Mouse (Mus musculus) hindbrain, embryonic 14.5 days (tissue): ENCODE measurements around the gene Tmem255b. TPM values are rescaled to one million over a fixed set of nuclear protein-coding genes. Genes with fewer than 3 reads are reported as not detected.

Source experiments
- ATAC-seq: fragments of 200-750 bp; cut with Nextera tagmentation; 2 replicates; pipeline ENCODE4 v1.8.0; 2017; ENCODE audit warnings: moderate number of reproducible peaks, mild to moderate bottlenecking, moderate TSS enrichment, moderate library complexity; ENCODE audit not compliant: low FRiP score
- DNase-seq: peaks from one replicate; pipeline ENCODE4 v3.0.0-alpha.2; 2015; ENCODE audit warnings: low spot score
- H3K27ac ChIP-seq: fragments of 300-500 bp; sonication (generic); 2 replicates; pipeline ENCODE4 v1.5.1; 2014; ENCODE audit warnings: mild to moderate bottlenecking, moderate library complexity
- H3K27me3 ChIP-seq: fragments of 300-500 bp; sonication (generic); 2 replicates; pipeline ENCODE4 v1.6.1; 2014; ENCODE audit warnings: mild to moderate bottlenecking, low read length, mixed read lengths; ENCODE audit not compliant: control insufficient read depth, insufficient read depth
- H3K36me3 ChIP-seq: fragments of 300-500 bp; sonication (generic); replicated peaks from 2 replicates; pipeline ENCODE4 v1.6.1; 2014; ENCODE audit not compliant: control insufficient read depth, insufficient read depth
- H3K4me1 ChIP-seq: fragments of 300-500 bp; sonication (generic); replicated peaks from 2 replicates; pipeline ENCODE4 v1.6.1; 2014; ENCODE audit warnings: antibody characterized with exemption, low read length, mixed read lengths; ENCODE audit not compliant: control insufficient read depth, insufficient read depth
- H3K4me2 ChIP-seq: fragments of 300-500 bp; sonication (generic); replicated peaks from 2 replicates; pipeline ENCODE4 v1.6.1; 2014; ENCODE audit warnings: mild to moderate bottlenecking, moderate library complexity
- H3K4me3 ChIP-seq: fragments of 300-500 bp; sonication (generic); replicated peaks from 2 replicates; pipeline ENCODE4 v1.5.1; 2014; ENCODE audit warnings: mild to moderate bottlenecking, low read length
- H3K9ac ChIP-seq: fragments of 300-500 bp; sonication (generic); 2 replicates; pipeline ENCODE4 v1.6.1; 2014
- H3K9me3 ChIP-seq: fragments of 300-500 bp; sonication (generic); 2 replicates; pipeline ENCODE4 v1.6.1; 2016; ENCODE audit warnings: low read length; ENCODE audit not compliant: control insufficient read depth
- WGBS: fragments of 180-500 bp; shearing (Covaris S2); extraction: QIAGEN DNeasy Blood & Tissue Kit; methylation state at CpG from one replicate; pipeline ENCODE4 v1.1.7; 2014; 5-methylcytosine and 5-hydroxymethylcytosine counted together
- polyA plus RNA-seq: library from polyadenylated mRNA; unstranded; fragments of >200 nt; fragmentation: Nextera tagmentation; extraction: Ambion mirVana; gene quantifications from 2 replicates; pipeline ENCODE4 v1.2.1, GENCODE M21; 2014

Tmem255b gene
- polyA plus RNA-seq = 0.75 and 1.5 TPM in 2 replicates

- WGBS = 20% methylated on average over 10 of the region's 10 CpGs
- no peak within 1 kb of the TSS for H3K4me3 ChIP-seq
Observed at GRCm38 (mm10) chr8:13434889-13435288, at the start of gene Tmem255b. Gene Tmem255b, plus strand, starts transcription at chr8:13435189.

GRCm38 (mm10) chr8:13386366-13386765 is 48.6 kb upstream of the Tmem255b start:
- no peak overlapping the region for H3K4me3 ChIP-seq

More at GRCm38 (mm10) chr8:13434889-13435288, at the start of gene Tmem255b:
- H3K27me3 ChIP-seq = peaks cover 19% of the 10 kb centered on the region
- ATAC-seq (no peak), DNase-seq (no peak)
- H3K4me1 ChIP-seq = no peaks in the 10 kb centered on the region
- no peaks in the 10 kb centered on the region for H3K9me3 ChIP-seq
- H3K4me2 ChIP-seq = no peak within 1 kb of the TSS; the same call in 1 of the 2 replicates
- H3K36me3 ChIP-seq = no peaks in the 10 kb centered on the region
- no peak within 1 kb of the TSS for H3K9ac ChIP-seq
- H3K27ac ChIP-seq = no peak within 1 kb of the TSS

GRCm38 (mm10) chr8:13387728-13388127 is 47.3 kb upstream of the Tmem255b start:
- ATAC-seq (no peak), DNase-seq (no peak)
- no peaks in the 10 kb centered on the region for H3K36me3 ChIP-seq
- no peak overlapping the region for H3K9ac ChIP-seq
- no peaks in the 10 kb centered on the region for H3K9me3 ChIP-seq
- H3K4me1 ChIP-seq = no peaks in the 10 kb centered on the region
- 86% methylated on average over 8 of the region's 8 CpGs for WGBS
- H3K27me3 ChIP-seq = no peaks in the 10 kb centered on the region
- no peak overlapping the region for H3K4me3 ChIP-seq
- H3K4me2 ChIP-seq = no peak overlapping the region
- no peak overlapping the region for H3K27ac ChIP-seq

More at GRCm38 (mm10) chr8:13386366-13386765, 48.6 kb upstream of the Tmem255b start:
- WGBS = 76% methylated on average over 13 of the region's 13 CpGs
- H3K27me3 ChIP-seq = no peaks in the 10 kb centered on the region
- no peak overlapping the region for H3K27ac ChIP-seq
- H3K4me2 ChIP-seq = no peak overlapping the region
- no peak overlapping the region for H3K9ac ChIP-seq
- no peak for DNase-seq
- H3K4me1 ChIP-seq = no peaks in the 10 kb centered on the region
- no peaks in the 10 kb centered on the region for H3K9me3 ChIP-seq
- no peak for ATAC-seq
- no peaks in the 10 kb centered on the region for H3K36me3 ChIP-seq

GRCm38 (mm10) chr8:13388744-13389143 is 46.2 kb upstream of the Tmem255b start:
- H3K27ac ChIP-seq = no peak overlapping the region

GRCm38 (mm10) chr8:13393869-13394268 is 41.1 kb upstream of the Tmem255b start:
- no peak overlapping the region for H3K4me2 ChIP-seq
- 93% methylated on average over 7 of the region's 7 CpGs for WGBS
- no peak overlapping the region for H3K9ac ChIP-seq
- no peaks in the 10 kb centered on the region for H3K27me3 ChIP-seq
- no peak overlapping the region for H3K27ac ChIP-seq
- H3K4me1 ChIP-seq = no peaks in the 10 kb centered on the region
- H3K4me3 ChIP-seq = no peak overlapping the region
- DNase-seq (no peak), ATAC-seq (no peak)
- no peaks in the 10 kb centered on the region for H3K9me3 ChIP-seq
- no peaks in the 10 kb centered on the region for H3K36me3 ChIP-seq

More at GRCm38 (mm10) chr8:13388744-13389143, 46.2 kb upstream of the Tmem255b start:
- Histone ChIP-seq H3K27me3 (no peaks in the 10 kb centered on the region), H3K4me3 (no peak overlapping the region), H3K9me3 (no peaks in the 10 kb centered on the region), H3K4me1 (no peaks in the 10 kb centered on the region), H3K36me3 (no peaks in the 10 kb centered on the region), H3K4me2 (no peak overlapping the region), H3K9ac (no peak overlapping the region)
- WGBS = 89% methylated on average over 2 of the region's 2 CpGs
- DNase-seq (no peak), ATAC-seq (no peak)

GRCm38 (mm10) chr8:13396725-13397124 is 38.3 kb upstream of the Tmem255b start, which contains the start of gene Atp4b:
Gene Atp4b, minus strand, starts transcription at chr8:13396825.
- Histone ChIP-seq H3K4me2 (no peak within 1 kb of the TSS), H3K36me3 (no peaks in the 10 kb centered on the region), H3K9me3 (no peaks in the 10 kb centered on the region), H3K4me3 (no peak within 1 kb of the TSS), H3K4me1 (no peaks in the 10 kb centered on the region), H3K27ac (no peak within 1 kb of the TSS), H3K9ac (no peak within 1 kb of the TSS), H3K27me3 (no peaks in the 10 kb centered on the region)
- ATAC-seq (no peak), DNase-seq (no peak)
- WGBS = 87% methylated on average over 5 of the region's 5 CpGs

GRCm38 (mm10) chr8:13403517-13403916 is 31.5 kb upstream of the Tmem255b start:
- H3K4me3 ChIP-seq = no peak overlapping the region
- H3K9ac ChIP-seq = no peak overlapping the region
- H3K4me2 ChIP-seq = no peak overlapping the region
- H3K27me3 ChIP-seq = no peaks in the 10 kb centered on the region
- ATAC-seq (no peak), DNase-seq (no peak)
- no peaks in the 10 kb centered on the region for H3K4me1 ChIP-seq
- WGBS = 77% methylated on average over 6 of the region's 6 CpGs
- no peaks in the 10 kb centered on the region for H3K36me3 ChIP-seq
- no peak overlapping the region for H3K27ac ChIP-seq
- H3K9me3 ChIP-seq = no peaks in the 10 kb centered on the region

GRCm38 (mm10) chr8:13404666-13405131 is 30.3 kb upstream of the Tmem255b start, which contains the start of gene Grk1:
Gene Grk1, plus strand, starts transcription at chr8:13405081.
- no peaks in the 10 kb centered on the region for H3K9me3 ChIP-seq
- 87% methylated on average over 5 of the region's 5 CpGs for WGBS
- H3K4me3 ChIP-seq = no peak within 1 kb of the TSS
- no peaks in the 10 kb centered on the region for H3K36me3 ChIP-seq
- no peaks in the 10 kb centered on the region for H3K4me1 ChIP-seq
- H3K27ac ChIP-seq = no peak within 1 kb of the TSS
- no peak within 1 kb of the TSS for H3K4me2 ChIP-seq
- DNase-seq (no peak), ATAC-seq (no peak)
- no peaks in the 10 kb centered on the region for H3K27me3 ChIP-seq
- H3K9ac ChIP-seq = no peak within 1 kb of the TSS

GRCm38 (mm10) chr8:13406011-13406410 is 29.0 kb upstream of the Tmem255b start:
- ATAC-seq = no peak
- Histone ChIP-seq H3K36me3 (no peaks in the 10 kb centered on the region), H3K4me1 (no peaks in the 10 kb centered on the region), H3K9ac (no peak overlapping the region), H3K4me3 (no peak overlapping the region), H3K27ac (no peak overlapping the region), H3K4me2 (no peak overlapping the region), H3K9me3 (no peaks in the 10 kb centered on the region), H3K27me3 (no peaks in the 10 kb centered on the region)
- WGBS = 72% methylated on average over 5 of the region's 5 CpGs
- no peak for DNase-seq

GRCm38 (mm10) chr8:13411597-13411996 is 23.4 kb upstream of the Tmem255b start:
- Histone ChIP-seq H3K9me3 (no peaks in the 10 kb centered on the region), H3K4me2 (no peak overlapping the region), H3K27ac (no peak overlapping the region), H3K27me3 (no peaks in the 10 kb centered on the region), H3K9ac (no peak overlapping the region), H3K36me3 (no peaks in the 10 kb centered on the region), H3K4me3 (no peak overlapping the region), H3K4me1 (no peaks in the 10 kb centered on the region)
- DNase-seq = peak; percentile 77
- WGBS = 30% methylated on average over 6 of the region's 6 CpGs
- no peak for ATAC-seq
